Mouse (Mus musculus) MEL (cell line): Measurements from ENCODE around the gene Tmem267.

Source experiments
- CTCF ChIP-seq, 3 experiments: IDR thresholded peaks in 2 of 3; conservative IDR thresholded peaks in 1 of 3; 2 replicates each; pipeline ENCODE4 v1.5.1; 2011 to 2012; ENCODE audit warnings: low read length in 3 of 3, low read depth in 2 of 3, mild to moderate bottlenecking in 2 of 3, improper control_type of control experiment in 1 of 3, inconsistent platforms in 1 of 3, mixed read lengths in 1 of 3, moderate library complexity in 1 of 3; ENCODE audit not compliant: control insufficient read depth in 1 of 3, insufficient read depth in 1 of 3, poor library complexity in 1 of 3, severe bottlenecking in 1 of 3
- HCFC1 ChIP-seq: IDR thresholded peaks from 2 replicates; pipeline ENCODE4 v1.6.1; 2012; ENCODE audit warnings: low read depth, mild to moderate bottlenecking, inconsistent platforms, low read length, improper control_type of control experiment, moderate library complexity
- MAZ ChIP-seq: IDR thresholded peaks from 2 replicates; pipeline ENCODE4 v1.6.1; 2012; ENCODE audit warnings: low read depth, mild to moderate bottlenecking, inconsistent platforms, low read length, improper control_type of control experiment
- MEF2A ChIP-seq: IDR thresholded peaks from 2 replicates; pipeline ENCODE4 v1.6.1; 2014; ENCODE audit warnings: low read depth, mild to moderate bottlenecking, inconsistent platforms, low read length, improper control_type of control experiment; ENCODE audit not compliant: poor library complexity, insufficient replicate concordance, severe bottlenecking; ENCODE audit errors: extremely low read depth
- MYB ChIP-seq: IDR thresholded peaks from 2 replicates; pipeline ENCODE4 v1.6.1; 2011; ENCODE audit warnings: mild to moderate bottlenecking, low read depth, low read length, improper control_type of control experiment
- MYC ChIP-seq: IDR thresholded peaks from 2 replicates; pipeline ENCODE4 v1.6.1; 2011; ENCODE audit warnings: low read depth, mild to moderate bottlenecking, low read length, improper control_type of control experiment, moderate library complexity
- POLR2A ChIP-seq, 2 experiments: IDR thresholded peaks; 2 replicates each; pipeline ENCODE4 v1.6.1; 2011 to 2012; ENCODE audit warnings: low read length in 2 of 2, mild to moderate bottlenecking in 2 of 2, control low read depth in 1 of 2, improper control_type of control experiment in 1 of 2, low read depth in 1 of 2, moderate library complexity in 1 of 2; ENCODE audit not compliant: control insufficient read depth in 1 of 2, insufficient read depth in 1 of 2, poor library complexity in 1 of 2
- USF1 ChIP-seq: IDR thresholded peaks from 2 replicates; pipeline ENCODE4 v1.6.1; 2014; ENCODE audit warnings: low read depth, mild to moderate bottlenecking, inconsistent platforms, low read length, improper control_type of control experiment, moderate library complexity

DNA sequence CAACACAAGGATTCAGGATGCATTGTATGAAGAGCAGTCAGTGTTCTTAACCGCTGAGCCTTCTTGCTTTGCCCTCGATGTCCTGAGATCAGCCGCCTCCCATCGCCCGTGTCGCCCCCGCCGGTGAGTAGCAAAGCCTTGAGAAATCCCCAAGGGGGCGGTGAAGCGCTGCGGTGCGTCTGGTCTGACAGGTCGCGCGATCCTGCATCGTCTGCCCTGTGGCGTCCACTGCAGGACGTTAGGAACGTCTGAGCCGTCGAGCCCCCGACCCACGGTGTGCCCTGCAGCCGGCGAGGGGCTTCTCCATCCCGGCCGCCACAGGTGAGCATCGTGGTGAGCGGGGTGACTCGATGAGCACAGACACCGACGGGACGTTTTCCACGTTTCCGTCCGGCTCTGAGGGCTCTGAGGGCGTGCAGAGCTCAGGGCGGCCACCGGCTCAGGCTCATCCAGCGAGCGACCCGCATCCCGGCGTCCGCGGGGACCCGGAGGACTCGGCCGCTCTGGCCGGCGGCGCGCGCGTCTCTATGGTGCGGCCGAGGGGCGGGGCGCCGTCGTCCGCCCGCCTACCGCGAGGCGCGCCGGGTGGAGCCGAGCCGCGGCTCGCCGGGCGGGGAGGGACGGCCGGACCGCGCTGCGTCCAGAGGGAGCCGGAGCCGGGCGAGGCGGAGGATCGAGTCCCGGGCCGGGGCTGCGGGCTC is at the start of gene Tmem267, which contains the start of gene 3110070M22Rik:
- TF ChIP-seq MAZ (no peak), USF1 (no peak), MYC (no peak), CTCF (IDR thresholded peaks at IDR 0.05 in 2 of 3, conservative IDR thresholded peaks at IDR 0.05 in 1 of 3; ENCODE audit: control insufficient read depth in 1 of 3, insufficient read depth in 1 of 3, low read depth in 2 of 3, low read length in 3 of 3, poor library complexity in 1 of 3, severe bottlenecking in 1 of 3) (peak in 2 of 3 experiments; percentile 34 to 37; a peak in 5 of 6 replicates), POLR2A (IDR thresholded peaks at IDR 0.05; ENCODE audit: control insufficient read depth in 1 of 2, insufficient read depth in 1 of 2, low read depth in 1 of 2, low read length in 2 of 2, poor library complexity in 1 of 2) (peak in 1 of 2 experiments; percentile 50; a peak in 1 of 4 replicates), MEF2A (no peak), MYB (no peak), HCFC1 (0 out of 2 replicates have a peak, but pooled peaks have one; percentile 20)
